Mouse (Mus musculus): ENCODE data around the gene Pnkp.
"Not testable (repeated sequence)": the region's sequence is repeated elsewhere in the genome, so short reads cannot be mapped to it uniquely, and the experiment has no call there.

Gene Pnkp

DNA sequence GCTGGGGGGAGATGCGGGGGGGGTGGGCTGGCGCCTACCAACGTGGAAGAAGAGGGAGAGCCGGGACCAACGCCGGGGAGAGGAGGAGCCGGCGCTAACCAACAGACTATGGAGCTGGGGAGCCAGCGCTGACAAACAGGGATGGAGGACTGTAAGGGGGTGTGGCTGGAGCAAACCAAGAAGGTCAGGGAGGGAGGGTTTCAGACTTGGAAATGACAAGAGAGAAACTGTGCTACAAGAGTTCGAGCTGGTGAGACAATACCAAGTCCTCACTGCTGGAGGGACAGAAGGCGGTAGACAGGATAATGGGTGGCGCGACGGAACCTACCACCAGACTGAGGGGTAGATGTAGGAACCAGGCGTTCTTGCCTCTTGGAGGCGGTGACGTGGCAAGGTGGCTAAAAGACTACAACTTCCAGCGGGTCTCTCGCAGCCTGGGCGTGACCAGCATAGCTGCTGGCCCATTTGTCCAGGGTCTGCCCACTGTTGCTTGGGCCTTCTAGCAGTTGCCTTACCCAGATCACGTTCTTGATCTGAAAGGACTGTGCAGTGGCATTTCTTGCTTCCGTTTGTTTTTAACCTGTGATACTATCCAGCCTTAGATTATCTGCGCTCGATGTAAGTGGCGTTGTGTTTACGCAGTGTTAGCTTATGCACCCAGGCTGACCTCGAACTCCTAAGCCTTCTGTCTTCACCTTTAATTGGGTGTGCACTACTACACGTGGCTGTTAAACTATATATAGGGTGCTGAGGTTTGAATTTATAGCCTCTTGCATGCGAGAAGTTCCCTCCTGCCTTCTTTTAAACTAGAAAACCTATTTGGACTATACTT, 13.0 kb downstream of the Pnkp start, which contains the start of gene Ptov1:
TSS of gene Ptov1 (minus strand) at position 92 of the 832 bp plus-strand sequence.
- peak; percentile 89 for DNase-seq (ENCODE audit: low spot score)

DNA sequence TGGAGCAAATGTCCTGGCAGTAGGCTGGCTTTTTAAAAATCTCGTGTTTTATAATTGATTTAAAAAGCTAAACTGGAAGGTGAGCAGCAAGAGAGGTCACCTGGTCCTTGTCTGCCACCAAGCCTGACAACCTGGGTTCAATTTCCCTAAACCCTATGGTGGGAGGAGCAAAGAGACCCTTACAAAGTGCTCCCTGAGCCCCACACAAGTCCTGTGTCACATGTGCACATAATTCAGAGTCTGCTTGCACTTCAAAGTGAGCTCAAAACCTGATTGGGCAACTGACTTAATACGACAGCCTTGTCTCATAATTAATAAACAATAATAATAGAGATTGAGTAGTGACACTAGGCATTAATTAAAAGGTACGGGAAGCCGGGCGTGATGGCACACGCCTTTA, 13.7 kb downstream of the Pnkp start:
- DNase-seq (ENCODE audit: low spot score), result no peak

DNA sequence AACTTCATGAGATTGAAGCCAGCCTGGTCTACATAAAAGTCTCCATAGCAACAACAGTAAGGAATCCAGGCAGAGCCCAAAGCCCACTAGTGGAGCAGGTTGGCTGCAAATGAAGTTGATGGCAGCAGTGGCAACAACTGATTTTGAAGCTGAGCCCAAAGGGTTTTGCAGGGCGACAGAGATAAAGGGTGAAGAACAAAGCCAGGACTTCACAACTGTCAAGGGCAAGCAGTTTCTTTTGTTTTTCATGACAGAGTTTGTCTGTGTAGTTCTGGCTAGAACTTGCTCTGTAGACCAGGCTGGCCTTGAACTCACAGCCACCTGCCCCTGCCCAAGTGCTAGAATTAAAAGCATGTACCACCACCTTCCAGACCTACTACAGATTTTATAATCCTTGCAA, 14.2 kb downstream of the Pnkp start:
- DNase-seq (ENCODE audit: low spot score), result no peak

DNA sequence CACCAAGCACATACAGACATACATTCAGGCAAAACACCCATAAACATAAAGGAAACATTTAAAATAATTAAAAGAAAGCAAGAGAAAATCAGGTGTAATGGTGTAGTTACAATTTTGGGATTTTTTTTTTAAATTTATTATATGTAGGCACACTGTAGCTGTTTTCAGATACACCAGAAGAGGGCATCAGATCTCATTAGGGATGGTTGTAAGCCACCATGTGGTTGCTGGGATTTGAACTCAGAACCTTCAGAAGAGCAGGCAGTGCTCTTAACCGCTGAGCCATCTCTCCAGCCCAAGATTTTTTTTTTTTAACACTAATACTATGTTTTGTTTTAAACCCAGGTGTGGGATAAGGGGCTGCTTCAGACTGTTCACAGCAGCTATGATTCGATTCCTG, 14.8 kb downstream of the Pnkp start:
- not testable (repeated sequence) for DNase-seq (ENCODE audit: low spot score)

DNA sequence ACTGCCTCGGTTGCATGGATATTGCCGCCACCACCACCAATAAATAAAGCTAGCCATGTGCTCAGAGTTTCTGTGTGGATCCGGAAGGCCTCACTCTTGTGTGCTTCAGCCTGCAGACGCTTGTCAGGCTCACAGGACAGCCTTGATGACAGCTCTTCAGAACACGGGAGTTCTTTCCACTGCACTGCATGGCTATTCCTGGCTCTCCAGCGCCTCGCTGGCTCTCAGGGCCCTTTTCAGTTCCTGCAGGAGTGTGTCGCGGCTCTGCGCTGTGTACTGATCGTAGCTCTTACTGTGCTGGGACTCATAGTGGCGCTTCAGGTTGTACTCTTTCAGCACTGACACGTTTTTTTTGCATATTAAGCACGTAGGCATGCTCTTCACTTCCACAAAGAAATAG, 20.9 kb downstream of the Pnkp start:
- no peak for DNase-seq (ENCODE audit: low spot score)

DNA sequence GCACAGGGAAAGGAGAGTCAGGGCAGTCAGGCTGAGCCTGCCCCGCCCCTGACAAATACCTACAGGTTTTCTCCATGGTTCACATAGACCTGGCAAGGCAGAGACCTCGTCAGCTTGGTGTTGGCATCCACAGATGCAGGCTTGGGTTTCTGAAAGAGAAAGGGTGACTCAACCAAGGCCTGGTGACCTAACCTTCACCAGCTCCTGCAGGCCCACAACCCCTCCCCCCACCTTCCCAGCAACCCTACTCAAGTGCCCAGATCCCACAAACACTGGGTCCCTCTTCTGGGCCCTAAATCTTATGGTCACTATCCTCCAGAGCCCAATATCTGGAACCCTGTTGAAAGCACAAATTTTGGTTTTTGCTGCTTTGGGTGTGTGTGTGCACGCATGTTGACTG, 26.1 kb downstream of the Pnkp start:
- DNase-seq (ENCODE audit: low spot score), result no peak

DNA sequence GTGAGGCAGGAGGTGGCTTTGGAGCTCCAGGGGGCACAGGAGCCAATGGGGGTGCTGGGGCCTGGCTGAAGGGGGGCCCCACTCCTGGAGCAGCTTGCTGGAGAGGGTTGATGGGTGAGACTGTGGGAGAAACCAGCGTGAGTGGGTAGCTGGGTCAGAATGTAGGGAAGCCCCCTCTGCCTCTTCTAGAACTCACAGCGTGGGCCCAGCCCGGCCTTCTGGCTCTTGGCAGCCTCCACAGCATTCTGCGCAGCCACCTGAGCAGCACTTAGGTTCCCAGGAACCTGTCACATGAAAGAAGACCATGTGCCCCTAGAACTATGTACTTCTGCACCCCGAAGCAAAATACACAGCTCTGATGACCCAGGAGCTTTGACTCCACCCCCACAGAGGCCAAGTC, 27.7 kb downstream of the Pnkp start:
- DNase-seq (ENCODE audit: low spot score), result no peak

DNA sequence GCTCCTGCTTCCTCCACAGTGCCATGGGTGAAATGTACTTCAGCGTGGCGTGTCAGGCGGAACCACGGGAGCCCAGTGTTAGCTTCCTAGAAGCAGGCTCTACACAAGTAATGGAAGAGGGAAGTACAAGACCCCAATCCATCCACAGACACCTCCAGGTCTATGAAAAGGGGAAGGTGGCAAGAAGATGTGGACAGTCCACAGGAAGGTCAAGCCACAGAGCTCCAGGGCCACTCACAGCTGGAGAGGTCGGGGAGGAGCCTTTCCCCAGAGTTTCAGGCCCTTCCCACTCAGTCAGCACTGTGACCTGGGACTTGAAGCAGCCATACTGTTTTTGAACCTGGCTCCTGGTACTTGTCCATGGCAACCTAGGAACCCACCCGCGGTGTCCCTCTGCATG, 30.0 kb downstream of the Pnkp start:
- no peak for DNase-seq (ENCODE audit: low spot score)

DNA sequence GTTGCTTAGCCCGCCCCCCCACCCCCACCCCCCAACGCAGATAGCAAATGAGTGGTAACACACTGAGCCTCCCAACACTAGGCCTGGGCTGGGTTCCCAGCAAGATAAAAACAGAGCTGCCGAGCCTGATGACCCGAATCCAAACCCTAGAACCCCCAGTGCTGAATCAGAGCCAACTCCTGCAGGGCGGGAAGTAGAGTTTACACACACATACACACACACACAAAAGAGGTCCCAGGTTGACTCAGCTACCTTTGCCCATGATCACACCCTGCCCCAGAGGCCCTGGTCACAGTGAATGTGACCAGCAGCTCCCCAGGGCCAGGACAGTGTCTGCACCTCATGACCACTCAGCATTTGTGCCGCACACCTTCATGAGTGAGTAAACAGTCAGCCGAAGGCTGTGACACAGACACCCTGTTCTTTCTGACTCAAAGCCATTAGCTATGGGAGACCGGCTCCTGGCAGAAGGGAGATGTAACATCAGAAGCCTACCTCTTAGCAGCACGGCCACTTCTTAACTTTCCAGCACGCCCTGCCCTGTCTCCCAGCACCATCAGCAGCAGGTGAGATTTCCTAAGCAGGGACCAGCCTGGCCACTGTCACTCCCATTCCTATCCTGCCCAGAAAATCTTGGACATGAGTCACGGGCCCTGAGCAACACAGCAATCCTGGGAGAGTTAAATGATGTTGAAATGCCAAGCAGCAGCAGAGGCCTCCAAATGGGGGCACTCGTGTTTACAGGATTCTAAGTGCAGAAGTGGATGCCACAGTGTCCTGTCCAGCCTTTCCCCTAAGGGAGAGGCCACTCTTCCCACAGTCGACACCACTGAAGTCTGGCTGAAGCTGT, 31.5 kb downstream of the Pnkp start:
- no peak for DNase-seq (ENCODE audit: low spot score)

DNA sequence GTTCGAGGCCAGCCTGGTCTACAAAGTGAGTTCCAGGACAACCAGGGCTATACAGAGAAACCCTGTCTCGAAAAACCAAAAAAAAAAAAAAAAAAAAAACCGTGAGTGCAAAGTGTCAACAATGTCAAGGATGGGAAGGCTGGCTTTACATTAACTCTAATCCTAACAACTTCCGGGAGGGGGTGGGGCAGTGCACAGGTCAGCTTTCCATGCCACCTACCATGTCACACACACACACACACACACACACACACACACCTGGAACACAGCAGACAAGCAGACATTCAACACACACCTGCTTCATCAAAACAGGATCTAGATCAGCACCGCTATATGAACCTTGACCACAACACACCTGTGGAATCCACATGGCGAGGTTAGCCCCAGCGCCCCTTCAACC, 33.2 kb downstream of the Pnkp start:
- DNase-seq (ENCODE audit: low spot score), result no peak

DNA sequence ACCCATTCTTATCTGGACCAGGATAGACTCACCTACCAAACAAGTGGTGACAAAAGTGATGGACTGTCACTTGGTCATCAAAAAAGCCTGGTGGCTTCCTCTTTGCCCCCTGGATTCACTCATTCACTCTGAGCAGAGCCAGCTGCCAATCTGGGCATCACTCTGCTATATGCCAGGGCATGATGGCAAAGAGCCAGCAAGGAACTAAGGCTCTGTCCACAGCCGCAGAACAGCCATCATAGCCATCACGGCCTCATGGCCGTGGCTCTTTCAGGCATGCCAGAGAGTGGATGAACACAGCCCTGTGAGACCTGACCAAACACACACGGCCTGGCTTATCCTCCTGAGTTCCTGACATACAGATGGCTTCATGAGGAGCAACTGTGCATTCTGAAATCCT, 33.8 kb downstream of the Pnkp start:
- no peak for DNase-seq (ENCODE audit: low spot score)

DNA sequence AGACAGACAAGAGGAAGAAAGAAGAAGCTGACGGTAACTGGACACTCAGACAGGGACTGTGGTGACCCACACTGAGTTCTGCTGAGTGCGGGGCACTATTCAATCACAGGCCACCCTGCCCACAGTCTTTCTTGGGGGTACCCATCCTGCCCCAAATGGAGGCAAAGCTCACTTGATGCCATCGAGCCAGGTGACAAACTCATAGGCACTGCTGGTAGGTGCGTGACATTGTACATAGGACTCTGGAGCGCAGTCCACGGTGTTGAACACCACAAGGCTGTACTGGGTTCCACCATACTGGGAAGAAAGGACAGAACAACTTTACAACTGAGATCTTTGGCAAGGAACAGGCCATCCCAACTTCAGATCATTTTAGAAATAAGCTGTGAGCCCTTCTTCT, 34.7 kb downstream of the Pnkp start:
- no peak for DNase-seq (ENCODE audit: low spot score)

DNA sequence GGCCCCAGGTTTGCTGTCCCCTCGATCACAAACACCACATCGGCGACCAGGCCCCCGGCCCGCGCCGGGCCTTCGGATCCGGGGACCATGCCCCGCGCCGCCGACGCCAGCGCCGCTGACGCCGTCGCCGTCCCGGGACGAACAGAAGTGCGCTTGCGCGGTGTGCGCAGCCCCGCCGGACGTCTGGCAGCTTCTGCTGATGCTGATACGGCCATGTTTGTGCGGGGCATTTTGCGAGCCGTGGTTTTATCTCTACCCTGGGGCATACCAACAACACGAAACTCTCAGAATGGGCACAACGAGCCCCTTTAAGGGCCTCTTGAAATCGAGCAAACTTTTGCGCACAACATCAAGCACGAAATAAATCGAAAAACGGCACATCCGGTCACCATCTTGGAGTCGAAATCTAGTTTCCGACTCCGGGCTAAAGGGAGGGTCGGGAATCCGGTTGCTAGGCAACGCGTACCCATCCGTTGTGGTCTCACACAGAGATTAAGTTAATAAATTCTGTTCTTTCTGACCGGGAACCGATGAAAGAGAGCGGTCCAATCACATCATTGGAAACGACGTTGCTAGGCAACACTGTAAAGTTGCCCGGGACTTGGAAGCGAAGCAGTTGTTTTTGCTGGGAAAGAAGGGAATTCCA, 35.5 kb downstream of the Pnkp start, which contains the start of gene Med25:
TSS of gene Med25 (minus strand) at position 437 of the 646 bp plus-strand sequence.
- peak; percentile 86 for DNase-seq (ENCODE audit: low spot score)

DNA sequence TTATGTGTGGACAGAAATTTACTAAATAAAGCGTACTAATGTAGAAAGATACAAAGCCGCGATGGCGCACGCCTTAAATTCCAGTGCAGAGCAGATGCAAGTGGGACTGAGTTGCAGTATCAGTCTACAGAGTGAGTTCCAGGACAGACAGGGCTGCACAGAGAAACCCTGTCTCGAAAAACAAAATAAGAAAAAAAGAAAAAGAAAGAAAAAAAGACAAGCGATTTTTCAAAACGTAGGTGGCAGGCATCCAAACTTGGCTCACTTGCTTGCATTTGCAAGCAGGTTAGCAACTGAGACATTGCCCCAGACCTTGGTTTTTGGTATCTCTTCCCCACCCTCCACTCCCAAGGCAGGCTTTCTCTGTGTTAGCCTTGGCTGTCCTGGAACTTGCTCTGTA, 36.3 kb downstream of the Pnkp start:
- DNase-seq (ENCODE audit: low spot score), result peak; percentile 42

DNA sequence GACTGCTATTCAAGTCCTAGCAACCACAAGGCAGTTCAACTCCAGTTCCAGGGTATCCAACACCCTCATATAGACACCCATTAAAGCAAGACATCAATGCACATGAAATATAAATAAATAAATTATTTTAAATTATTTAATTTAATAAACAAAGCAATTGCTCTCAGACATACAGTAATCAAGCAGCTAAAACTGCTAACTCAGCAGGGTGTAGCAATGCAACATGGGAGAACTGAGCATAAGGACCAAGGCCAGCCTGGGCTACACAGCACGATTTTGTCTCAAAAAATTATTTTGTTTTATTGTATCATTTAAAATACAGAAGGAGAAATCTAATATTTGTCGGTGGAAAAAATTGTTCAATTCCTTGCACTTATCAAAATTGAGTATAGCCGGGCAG, 37.2 kb downstream of the Pnkp start:
- no peak for DNase-seq (ENCODE audit: low spot score)

DNA sequence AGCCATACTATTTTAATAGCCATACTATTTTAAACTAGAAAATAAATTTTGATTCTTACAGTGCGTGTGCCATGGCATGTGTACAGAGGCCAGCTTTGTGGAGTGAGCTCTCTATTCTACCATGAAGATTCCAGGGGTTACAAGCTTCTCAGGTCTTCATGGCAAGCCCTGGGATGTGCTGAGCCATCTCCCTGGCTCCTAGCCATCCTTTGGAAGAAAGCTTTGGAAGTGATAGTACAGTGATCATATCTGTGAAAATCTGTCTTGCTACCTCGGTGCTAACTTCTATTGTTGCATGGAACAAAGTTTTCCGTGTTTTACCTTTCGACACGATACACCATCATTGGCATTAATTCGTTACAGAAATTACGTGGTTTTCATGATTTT, 38.3 kb downstream of the Pnkp start:
- no peak for DNase-seq (ENCODE audit: low spot score)

DNA sequence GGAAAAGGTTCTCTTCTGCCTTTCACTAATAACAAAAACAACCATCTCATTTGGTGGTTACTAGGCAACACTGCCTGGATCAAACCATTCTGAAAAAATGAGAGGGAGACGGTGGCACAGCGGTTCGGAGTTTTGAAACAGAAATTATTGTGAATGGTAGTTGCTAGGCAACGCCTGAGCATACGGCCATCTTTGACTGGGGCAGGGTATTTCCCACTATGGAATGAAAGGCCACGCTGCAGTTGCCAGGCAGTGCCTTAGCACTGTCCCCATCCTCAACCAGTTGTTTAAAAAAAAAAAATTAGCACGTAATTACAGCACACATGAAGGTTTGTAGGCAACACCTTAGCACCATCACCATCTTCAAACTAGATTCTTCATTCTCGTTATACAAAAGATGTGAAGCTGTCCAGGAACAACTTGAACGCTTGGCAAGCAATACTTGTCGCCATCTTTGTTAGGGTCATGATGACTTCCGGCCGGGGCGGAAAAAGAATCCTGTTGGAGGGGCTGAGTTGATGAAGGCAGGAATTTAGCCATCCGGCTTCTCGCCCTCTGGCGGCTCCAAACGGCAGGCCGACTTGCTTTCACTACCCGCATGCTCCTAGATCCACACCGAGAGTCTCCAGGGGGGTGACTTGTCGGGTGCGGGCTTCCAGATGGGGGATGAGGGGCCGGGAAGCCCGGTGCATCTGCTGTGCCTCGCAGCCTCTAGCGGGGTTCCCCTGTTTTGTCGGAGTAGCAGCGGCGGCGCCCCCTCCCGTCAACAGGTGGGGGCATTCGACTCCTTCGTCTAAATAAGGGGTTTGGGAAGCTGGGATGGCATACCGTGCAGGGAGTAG, 38.9 kb downstream of the Pnkp start, which contains the start of gene Fuz:
TSS of gene Fuz (plus strand) at position 487 of the 842 bp plus-strand sequence.
- peak; percentile 89 for DNase-seq (ENCODE audit: low spot score)

DNA sequence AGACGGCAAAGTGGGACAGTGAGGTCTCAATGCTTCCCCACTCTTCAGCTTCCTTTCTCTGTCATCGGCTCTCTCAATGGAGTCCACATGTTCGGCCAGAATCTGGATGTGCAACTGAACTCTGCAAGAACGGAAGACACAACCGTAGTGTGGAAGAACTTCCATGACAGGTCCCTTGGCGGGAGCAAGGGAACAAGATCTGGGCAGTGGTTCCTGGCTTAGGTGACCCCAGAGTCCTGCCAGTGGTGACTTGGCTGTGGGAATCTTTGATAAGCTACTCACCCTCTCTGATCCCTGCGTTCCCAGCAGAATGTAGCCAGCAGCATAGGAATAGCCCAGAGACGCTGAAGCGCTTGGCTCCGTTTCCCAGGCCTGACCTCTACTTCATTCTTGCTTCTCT, 39.6 kb downstream of the Pnkp start:
- no peak for DNase-seq (ENCODE audit: low spot score)

DNA sequence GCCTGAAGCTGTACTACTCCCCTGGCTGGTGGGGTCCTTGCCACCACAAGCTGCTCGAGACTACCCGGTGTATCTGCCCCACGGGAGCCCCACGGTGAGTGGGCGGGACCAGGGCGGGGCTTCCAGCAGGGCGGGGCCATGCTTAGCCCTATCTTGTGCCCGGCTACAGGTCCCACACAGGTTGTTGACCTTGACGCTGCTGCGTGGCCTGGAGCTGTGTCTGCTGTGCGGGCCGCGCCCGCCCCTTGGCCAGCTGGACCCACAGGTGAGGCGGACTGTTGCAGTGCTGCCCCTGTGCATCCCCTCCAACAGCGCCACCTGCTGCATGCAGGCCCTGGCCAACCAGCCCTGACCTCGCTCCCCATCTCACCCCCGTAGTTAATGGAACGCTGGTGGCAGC, 41.7 kb downstream of the Pnkp start:
- peak; percentile 58 for DNase-seq (ENCODE audit: low spot score)

DNA sequence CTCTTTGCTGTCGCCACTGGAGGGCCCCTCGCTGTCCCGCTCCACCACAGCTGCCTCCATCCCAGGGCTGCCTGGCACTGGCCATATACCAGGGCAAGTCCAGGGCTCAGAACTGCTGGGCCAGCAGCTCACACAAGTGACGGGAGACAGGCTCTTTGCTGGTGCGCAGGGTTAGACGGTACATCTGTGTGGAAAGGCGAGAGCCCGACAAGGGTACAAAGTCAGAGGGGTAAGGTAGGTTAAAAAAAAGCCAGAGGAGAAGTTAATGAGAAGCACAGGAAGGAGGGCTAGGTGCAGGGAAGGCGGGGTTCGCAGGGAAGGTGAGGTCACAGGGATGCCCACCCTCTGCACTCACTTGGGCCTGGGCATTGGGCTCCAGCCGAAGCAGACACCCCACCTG, 43.7 kb downstream of the Pnkp start:
- DNase-seq (ENCODE audit: low spot score), result no peak

DNA sequence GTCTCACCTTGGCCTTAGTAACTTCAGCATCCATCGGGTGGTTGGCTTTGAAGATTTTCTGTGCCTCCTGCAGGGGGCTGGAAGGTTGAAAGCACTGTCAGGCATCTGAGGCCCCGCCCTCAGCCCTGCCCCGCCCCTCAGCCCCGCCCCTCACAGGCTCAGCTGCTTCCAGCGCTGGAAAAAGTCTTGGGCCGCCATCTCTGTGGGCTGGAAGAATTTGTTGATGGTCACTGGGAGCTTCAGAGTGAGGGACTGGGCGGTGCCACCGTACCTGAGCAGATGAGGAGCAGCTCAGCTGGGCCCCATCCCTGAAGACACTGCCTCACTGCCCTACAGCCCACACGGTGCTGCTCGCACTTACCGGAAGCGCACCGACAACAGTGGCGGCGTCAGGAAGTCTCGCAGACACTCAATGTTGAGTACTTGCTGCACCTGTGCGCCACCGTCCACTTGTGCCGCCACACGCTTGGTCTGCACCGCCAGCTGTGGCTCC, 44.3 kb downstream of the Pnkp start:
- DNase-seq (ENCODE audit: low spot score), result no peak
